Mouse (Mus musculus) layer of hippocampus, postnatal 25 days (tissue): ENCODE measurements around the gene Ifi209. TPM values are rescaled to one million over a fixed set of nuclear protein-coding genes. Genes with fewer than 3 reads are reported as not detected.
"Not testable (repeated sequence)": the region's sequence is repeated elsewhere in the genome, so short reads cannot be mapped to it uniquely, and the experiment has no call there.

ENCODE experiments used
- DNase-seq, 2 experiments: peaks; one replicate each; pipeline ENCODE4 v3.0.0; 2022; ENCODE audit warnings: mixed read lengths in 2 of 2, low spot score in 1 of 2; ENCODE audit errors: extremely low spot score in 1 of 2
- microRNA-seq, 2 experiments: library from miRNA; unstranded; fragments of <30 nt; microRNA quantifications; one replicate each; pipeline ENCODE4 v1.2.0; 2021
- total RNA-seq, 2 experiments: library from RNA; stranded (reverse); gene quantifications; 2 replicates each; pipeline ENCODE4 v1.2.3; 2021

The Ifi209 gene
- under 1 TPM in 1 of 2 experiments, not detected in 1; 0.07 TPM for total RNA-seq

DNA sequence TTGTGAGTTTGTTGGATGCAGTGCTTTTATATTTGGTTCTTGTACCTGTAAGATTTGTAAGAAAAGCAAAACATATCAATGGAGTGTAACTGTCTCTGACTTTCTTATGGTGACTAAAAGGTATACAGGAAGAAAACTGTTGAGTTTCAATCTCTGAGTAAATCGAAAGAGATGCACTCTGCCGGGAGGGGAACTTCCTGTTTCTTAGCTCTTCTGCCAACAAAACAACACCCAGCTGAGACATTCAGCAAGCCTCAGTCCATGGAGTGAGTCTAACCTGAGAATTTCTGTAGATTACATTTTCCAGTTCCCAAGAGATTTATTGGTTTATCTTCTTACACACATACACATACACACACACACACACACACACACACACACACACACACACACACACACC, at the start of gene Ifi209:
Gene Ifi209 (plus strand): TSS at position 296 of the 400 bp plus-strand sequence.
- not testable (repeated sequence) for DNase-seq

DNA sequence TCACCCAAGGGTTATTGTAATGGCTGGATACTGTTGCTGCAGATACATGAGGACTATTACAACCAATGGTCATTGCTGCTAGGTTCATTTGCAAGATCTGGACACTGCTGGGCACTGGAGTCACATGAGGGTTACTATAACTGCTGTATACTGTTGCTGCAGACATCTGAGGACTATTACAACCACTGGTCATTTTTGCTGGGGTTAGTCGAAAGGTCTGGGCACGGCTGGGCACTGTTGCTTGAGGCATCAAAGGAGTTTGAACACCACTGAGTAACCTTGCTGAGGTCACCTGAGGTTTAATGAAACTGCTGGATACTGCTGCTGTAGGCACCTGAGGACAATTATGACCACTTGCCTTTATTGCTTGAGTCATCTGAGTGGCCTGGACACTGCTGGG, 41.0 kb upstream of the Ifi209 start:
- DNase-seq, result not testable (repeated sequence)

DNA sequence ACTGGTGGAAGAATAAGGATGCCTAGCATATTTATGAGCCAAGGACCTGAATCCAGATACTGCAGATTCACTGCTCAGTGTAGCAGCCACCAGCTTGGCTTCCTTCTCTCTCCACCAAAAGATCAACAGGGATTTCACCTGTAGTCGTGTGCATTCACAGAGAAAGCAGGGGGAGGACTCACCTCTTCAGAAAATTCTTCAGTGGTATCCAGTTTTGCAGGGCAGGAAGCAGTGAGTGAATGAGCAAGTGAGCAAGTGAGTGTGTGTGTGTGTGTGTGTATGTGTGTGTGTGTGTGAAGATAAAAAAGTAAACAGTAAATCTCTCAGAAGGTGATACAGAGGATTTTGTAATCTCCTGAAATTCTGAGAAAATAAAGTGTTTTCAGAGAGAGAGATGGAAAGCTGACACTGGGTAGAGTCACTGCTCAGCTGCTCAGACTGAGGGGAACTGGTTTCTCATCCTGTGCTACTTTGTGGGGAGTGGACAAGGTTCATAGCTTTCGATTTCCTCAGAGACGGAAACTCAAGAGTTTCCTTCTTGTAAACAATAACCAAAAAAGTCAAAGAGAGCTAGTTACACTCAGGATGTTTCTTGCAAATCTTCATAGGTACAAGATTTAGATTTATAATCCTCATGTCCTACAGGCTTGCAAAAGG, 31.8 kb upstream of the Ifi209 start, which contains the start of gene Ifi213:
Gene Ifi213 (minus strand): TSS at position 437 of the 657 bp plus-strand sequence.
- DNase-seq, result not testable (repeated sequence)

DNA sequence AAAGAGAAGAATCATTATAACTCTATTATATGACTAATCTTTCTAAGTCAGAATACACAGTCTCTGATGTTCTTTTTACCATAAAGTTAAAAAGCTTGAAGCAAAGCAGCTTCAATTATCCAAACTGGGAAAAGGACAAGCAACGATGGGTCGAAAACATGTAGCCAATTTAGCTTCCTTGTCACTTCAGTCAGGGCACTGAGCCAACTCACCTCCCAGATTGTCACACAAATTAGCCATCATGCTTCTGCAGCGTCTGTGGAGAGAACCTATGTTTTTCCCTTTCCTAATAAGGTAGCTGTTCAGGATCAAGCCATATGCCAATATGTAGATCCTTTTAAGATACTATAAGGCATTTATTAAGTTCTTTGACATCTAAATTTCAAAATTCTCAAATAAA, 20.4 kb upstream of the Ifi209 start:
- not testable (repeated sequence) for DNase-seq

DNA sequence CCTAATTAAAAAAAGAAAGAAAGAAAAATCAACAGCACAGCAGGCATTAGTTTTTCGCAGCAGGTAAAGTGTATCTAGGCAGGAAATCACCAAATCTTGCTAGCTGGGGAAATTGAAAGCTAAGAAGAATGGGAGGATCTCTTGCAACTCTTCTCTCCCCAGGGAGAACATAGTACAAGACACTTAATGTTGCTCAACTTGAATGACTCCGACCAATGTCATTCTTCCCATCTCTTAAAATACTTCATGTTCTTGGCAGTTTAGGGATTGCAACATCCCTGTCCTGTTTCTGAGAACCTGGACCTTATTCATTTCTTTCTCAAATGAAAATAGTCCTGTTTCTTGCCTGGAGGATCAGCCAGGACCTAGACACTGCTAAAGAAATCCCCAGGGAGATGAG, 8.5 kb upstream of the Ifi209 start:
- DNase-seq, result not testable (repeated sequence)

DNA sequence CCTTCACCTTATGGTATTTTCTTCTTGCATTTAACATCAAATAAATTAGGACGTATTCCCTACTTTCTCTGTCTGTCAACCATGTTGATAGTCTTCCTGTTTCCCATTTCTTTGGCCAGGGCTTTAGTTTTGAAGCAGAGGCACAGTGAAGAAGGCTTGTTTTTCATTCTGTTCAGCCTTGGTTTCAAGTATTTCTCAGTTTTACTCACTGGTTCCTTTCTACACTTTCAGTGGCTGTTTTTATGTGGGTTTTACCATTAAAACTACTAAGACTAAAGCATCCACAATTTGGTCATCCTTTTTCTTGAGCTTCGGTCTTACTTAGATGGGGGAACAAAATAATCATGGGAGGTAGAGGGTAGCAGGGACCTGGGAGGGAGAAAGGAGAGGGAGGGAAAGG, 6.7 kb upstream of the Ifi209 start:
- no peak for DNase-seq

DNA sequence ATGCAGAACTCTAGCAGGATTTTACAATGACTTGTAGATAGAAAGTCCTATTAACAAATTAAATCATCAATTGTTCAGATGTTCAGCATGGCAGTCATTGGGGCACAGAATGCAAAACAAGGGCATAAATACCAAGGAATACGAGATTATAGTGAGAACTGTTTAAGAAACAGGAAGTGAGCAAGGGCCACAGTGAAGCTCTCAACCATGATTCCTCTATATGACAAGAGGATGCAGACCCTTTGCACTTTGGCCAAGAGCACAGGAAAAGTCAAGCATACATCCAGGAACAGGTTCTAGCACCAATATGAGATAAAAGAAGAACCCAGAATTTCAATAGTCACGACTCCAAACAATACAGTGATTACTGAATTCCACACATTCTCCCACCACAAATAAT, 4.0 kb upstream of the Ifi209 start:
- no peak for DNase-seq

DNA sequence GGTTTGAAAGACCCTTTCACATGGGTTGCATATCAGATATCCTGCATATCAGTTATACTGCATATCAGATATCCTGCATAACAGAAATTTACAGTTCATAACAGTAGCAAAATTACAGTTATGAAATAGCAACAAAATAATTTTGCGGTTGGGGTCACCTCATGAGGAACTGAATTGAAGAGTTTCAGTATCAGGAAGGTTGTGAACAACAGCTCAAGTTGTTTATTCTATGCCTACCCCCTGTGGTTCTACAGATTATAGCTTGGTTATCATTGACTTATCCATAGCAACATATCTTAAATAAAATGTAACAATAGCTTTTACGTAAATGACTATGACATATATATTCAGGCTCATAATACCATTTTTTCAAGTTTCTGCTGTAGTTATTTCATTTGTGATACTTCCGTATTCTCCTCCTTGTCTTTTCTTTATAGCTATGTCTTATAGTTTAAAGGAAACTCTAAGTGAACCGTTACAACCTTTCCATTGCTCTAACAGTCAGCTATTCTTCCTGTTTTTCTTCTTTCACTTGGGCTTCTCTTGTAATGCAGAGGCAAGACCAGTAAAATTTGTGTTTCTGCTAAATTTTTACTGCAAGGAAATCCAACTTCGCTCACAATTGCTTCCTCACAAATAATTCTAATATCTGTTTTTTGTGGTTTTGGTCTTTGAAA, 3.4 kb downstream of the Ifi209 start:
- no peak for DNase-seq

DNA sequence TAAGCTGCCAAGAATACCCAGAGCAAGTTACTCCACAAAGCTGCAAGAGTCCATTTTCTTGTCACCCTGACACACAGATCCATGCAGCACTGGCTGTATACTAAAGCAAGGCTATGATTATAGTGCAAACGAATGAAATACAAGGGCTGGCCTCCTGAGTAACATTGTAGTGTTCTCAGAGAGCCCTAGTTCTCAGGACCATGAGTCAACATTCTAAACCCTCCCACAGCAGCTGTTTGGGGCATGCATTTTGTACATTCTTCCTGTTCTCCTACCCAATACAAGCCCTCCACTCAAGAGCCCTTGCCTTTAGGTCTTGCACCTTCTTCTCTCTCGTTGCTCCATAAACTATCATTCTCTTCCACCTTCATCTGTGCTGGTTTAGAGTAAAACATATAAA, 14.7 kb downstream of the Ifi209 start:
- no peak for DNase-seq

DNA sequence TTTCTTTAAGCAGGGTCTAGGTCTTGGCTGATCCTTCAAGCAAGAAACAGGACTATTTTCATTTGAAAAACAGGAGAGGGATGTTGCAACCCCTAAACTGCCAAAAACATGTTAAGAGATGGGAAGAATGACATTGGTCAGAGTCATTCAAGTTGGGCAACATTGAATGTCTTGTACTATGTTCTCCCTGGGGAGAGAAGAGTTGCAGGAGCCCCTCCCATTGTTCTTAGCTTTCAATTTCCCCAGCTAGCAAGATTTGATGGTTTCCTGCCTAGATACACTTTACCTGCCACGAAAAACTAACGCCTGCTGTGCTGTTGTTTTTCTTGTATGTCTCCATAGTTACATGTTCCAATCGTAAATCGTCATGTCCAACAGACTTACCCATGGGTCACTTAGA, 27.3 kb downstream of the Ifi209 start:
- DNase-seq, result no peak

DNA sequence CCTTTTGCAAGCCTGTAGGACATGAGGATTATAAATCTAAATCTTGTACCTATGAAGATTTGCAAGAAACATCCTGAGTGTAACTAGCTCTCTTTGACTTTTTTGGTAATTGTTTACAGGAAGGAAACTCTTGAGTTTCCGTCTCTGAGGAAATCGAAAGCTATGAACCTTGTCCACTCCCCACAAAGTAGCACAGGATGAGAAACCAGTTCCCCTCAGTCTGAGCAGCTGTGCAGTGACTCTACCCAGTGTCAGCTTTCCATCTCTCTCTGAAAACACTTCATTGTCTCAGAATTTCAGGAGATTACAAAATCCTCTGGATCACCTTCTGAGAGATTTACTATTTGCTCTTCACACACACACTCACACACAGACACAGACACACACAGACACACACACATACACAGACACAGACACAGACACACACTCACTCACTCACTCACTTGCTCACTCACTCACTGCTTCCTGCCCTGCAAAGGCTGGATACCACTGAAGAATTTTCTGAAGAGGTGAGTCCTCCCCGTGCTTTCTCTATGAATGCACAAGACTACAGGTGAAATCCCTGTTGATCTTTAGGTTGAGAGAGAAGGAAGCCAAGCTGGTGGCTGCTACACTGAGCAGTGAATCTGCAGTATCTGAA, 42.9 kb downstream of the Ifi209 start, which contains the start of gene Ifi208:
Gene Ifi208 (plus strand): TSS at position 218 of the 640 bp plus-strand sequence.
- DNase-seq, result not testable (repeated sequence)

DNA sequence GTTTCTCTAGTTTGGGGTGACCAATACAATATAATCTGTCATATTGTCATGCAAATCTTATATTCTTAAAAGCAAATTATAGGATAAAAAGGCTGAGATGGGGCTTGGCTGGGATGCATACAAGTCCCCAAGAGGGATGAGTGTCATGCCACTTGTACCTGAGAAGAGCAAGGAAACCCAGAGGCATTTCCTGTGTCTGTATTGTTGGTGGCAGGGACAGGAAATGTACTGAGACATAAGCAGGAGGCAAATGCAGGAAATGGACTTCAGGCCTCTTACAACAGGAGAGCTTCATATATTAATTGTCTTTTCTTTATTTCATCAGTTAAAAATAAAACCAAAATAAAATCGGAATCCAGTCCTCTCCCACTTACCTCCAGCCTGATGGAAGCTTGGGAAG, 47.9 kb downstream of the Ifi209 start:
- not testable (repeated sequence) for DNase-seq

DNA sequence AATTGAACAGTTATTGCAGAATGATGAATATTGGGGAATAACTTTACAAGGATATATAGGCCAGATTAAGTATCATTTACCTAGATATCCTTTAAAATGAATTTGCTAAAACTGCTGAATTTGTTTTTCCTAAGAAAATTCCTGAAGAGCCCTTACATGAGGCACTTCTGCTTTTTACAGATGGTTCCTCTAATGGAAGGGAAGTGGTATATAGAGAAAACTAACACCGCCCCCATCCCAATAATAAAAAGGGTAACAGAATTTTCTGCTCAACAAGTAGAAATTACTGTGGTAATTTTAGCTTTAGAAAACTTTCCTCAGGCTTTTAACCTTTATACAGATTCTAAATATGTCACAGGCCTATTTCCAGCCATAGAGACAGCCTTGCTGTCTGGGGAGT, 63.6 kb downstream of the Ifi209 start:
- DNase-seq, result no peak

Small RNAs within 50 kb of the gene (microRNA-seq; reads per million reads assigned to microRNA genes)
- 0 reads per million in 2 experiments for gene Gm44339

Other genes starting within 250 kb of the Ifi209 start
- gene Ifi206, start 139.9 kb upstream of the Ifi209 start, total RNA-seq, result not detected
- not detected for gene Ifi214, start 95.0 kb upstream of the Ifi209 start, total RNA-seq
- not detected for gene Ifi213, start 31.6 kb upstream of the Ifi209 start, total RNA-seq
- under 1 TPM in 1 of 2 experiments, not detected in 1; 0.15 TPM for gene Ifi208, start 42.8 kb downstream of the Ifi209 start, total RNA-seq
- under 1 TPM; 0.16 to 0.25 TPM for gene Ifi207, start 110.8 kb downstream of the Ifi209 start, total RNA-seq
- gene Ifi204, start 136.0 kb downstream of the Ifi209 start, total RNA-seq, result under 1 TPM; 0.22 to 0.23 TPM